Mouse (Mus musculus): ENCODE measurements around the gene F11r.

The F11r gene

GRCm38 (mm10) chr1:171437264-171438013 is at the start of gene F11r:
TSS of gene F11r (plus strand) at chr1:171437535.
- DNase-seq (ENCODE audit: low read depth, low spot score) = peak; percentile 78

GRCm38 (mm10) chr1:171388376-171389102 is 48.8 kb upstream of the F11r start, which contains the start of gene Arhgap30:
TSS of gene Arhgap30 (plus strand) at chr1:171388954.
- peak; percentile 97 for DNase-seq (ENCODE audit: low read depth, low spot score)

GRCm38 (mm10) chr1:171390101-171390500 is 47.2 kb upstream of the F11r start:
- DNase-seq (ENCODE audit: low read depth, low spot score) = peak; percentile 90

- DNase-seq (ENCODE audit: low read depth, low spot score) = no peak
Observed at GRCm38 (mm10) chr1:171401821-171402220, 35.5 kb upstream of the F11r start.

GRCm38 (mm10) chr1:171402991-171403390 is 34.3 kb upstream of the F11r start:
- DNase-seq (ENCODE audit: low read depth, low spot score) = no peak

GRCm38 (mm10) chr1:171407263-171407662 is 30.1 kb upstream of the F11r start:
- DNase-seq (ENCODE audit: low read depth, low spot score) = no peak

GRCm38 (mm10) chr1:171410231-171410630 is 27.1 kb upstream of the F11r start:
- no peak for DNase-seq (ENCODE audit: low read depth, low spot score)

- DNase-seq (ENCODE audit: low read depth, low spot score) = peak; percentile 98
Observed at GRCm38 (mm10) chr1:171410947-171411484, 26.3 kb upstream of the F11r start, which contains the start of gene Usf1. TSS of gene Usf1 (plus strand) at chr1:171411313.

GRCm38 (mm10) chr1:171411492-171411941 is 25.8 kb upstream of the F11r start:
- DNase-seq (ENCODE audit: low read depth, low spot score) = no peak

- DNase-seq (ENCODE audit: low read depth, low spot score) = peak; percentile 79
Observed at GRCm38 (mm10) chr1:171412001-171412441, 25.3 kb upstream of the F11r start.

GRCm38 (mm10) chr1:171412446-171412845 is 24.9 kb upstream of the F11r start:
- DNase-seq (ENCODE audit: low read depth, low spot score) = peak; percentile 63

GRCm38 (mm10) chr1:171413608-171414007 is 23.7 kb upstream of the F11r start:
- no peak for DNase-seq (ENCODE audit: low read depth, low spot score)

- DNase-seq (ENCODE audit: low read depth, low spot score) = no peak
Observed at GRCm38 (mm10) chr1:171418660-171419059, 18.7 kb upstream of the F11r start, which contains the start of gene Tstd1. TSS of gene Tstd1 (plus strand) at chr1:171418872.

- no peak for DNase-seq (ENCODE audit: low read depth, low spot score)
Observed at GRCm38 (mm10) chr1:171419291-171419882, 17.9 kb upstream of the F11r start.

- DNase-seq (ENCODE audit: low read depth, low spot score) = no peak
Observed at GRCm38 (mm10) chr1:171419905-171420304, 17.4 kb upstream of the F11r start.

- DNase-seq (ENCODE audit: low read depth, low spot score) = no peak
Observed at GRCm38 (mm10) chr1:171422504-171423095, 14.7 kb upstream of the F11r start.

GRCm38 (mm10) chr1:171424638-171425037 is 12.7 kb upstream of the F11r start:
- DNase-seq (ENCODE audit: low read depth, low spot score) = no peak

- no peak for DNase-seq (ENCODE audit: low read depth, low spot score)
Observed at GRCm38 (mm10) chr1:171425126-171425525, 12.2 kb upstream of the F11r start.

GRCm38 (mm10) chr1:171432158-171432557 is 5.2 kb upstream of the F11r start:
- DNase-seq (ENCODE audit: low read depth, low spot score) = no peak

GRCm38 (mm10) chr1:171435288-171435814 is 2.0 kb upstream of the F11r start:
- no peak for DNase-seq (ENCODE audit: low read depth, low spot score)

- no peak for DNase-seq (ENCODE audit: low read depth, low spot score)
Observed at GRCm38 (mm10) chr1:171435974-171436373, 1.4 kb upstream of the F11r start.

Data from CD4-positive helper T cell, adult 2 months (primary cell).